Mouse (Mus musculus): Measurements from ENCODE around the gene Olfm2.

- TF ChIP-seq CTCF (IDR thresholded peaks at IDR 0.05; ENCODE audit: extremely low read depth, insufficient read length, insufficient replicate concordance, low read depth, low read length) (no peak), POLR2A (IDR thresholded peaks at IDR 0.05; ENCODE audit: low read depth, low read length) (no peak)
These were observed 18.5 kb downstream of the Olfm2 start for GRCm38 (mm10) chr9:20727601-20728113.
